Mouse (Mus musculus): Measurements from ENCODE around the gene Ccnk. TPM values are rescaled to one million over a fixed set of nuclear protein-coding genes. Genes with fewer than 3 reads are reported as not detected.

Gene Ccnk
- 10 to 100 TPM; 25.9 to 30.3 (median 28.2) TPM for total RNA-seq (2022)

DNA sequence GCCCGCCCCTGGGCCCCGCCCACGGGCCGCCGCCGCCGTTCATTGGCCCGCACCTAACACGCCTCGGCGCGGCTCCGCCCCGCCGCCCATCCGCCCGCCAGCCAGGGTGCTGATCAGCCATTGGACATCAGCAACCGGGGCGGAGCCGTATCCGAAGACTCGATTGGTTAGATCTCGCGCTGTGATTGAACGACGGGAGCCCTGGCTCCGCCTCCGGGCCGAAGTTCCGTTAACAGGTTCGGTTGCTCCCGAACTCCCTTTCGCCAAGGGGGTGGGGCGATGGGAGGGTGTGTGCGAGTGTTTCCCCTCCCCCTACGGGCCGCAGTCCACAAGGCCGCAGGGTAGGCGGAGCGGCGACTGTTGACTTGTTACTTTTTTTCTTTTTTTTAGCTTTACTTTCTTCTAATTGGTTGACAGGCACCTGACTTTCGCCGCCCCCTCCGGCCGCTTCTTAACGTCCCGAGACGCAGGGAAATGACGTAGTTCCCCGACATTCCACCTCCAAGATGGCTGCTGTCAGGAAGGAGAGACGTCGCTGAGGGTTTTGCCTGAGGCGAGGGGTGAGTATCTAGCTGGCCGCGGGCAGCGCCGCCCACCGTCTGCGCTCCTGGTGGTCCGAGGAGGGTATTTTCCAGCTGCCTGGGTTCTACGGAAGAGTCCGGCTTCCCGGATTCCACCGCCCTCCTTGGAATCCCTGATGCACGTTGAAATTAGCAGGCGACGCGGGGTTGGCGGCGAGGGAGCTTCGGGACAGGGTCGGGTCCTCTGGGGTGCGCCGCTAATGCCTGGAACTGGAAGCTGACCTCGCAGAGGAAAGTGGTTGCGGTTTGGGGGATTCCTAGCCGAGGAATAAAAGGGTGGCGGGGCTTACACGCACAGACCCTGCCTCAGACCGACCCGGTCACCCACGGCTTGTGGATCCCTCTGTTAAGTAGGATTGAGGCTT lies at the start of gene Ccnk:
Gene Ccnk, plus strand, starts transcription at position 259 of the 946 bp plus-strand sequence.
- peak; percentile 95 to 100 for DNase-seq (ENCODE audit: low spot score in 2 of 2)

DNA sequence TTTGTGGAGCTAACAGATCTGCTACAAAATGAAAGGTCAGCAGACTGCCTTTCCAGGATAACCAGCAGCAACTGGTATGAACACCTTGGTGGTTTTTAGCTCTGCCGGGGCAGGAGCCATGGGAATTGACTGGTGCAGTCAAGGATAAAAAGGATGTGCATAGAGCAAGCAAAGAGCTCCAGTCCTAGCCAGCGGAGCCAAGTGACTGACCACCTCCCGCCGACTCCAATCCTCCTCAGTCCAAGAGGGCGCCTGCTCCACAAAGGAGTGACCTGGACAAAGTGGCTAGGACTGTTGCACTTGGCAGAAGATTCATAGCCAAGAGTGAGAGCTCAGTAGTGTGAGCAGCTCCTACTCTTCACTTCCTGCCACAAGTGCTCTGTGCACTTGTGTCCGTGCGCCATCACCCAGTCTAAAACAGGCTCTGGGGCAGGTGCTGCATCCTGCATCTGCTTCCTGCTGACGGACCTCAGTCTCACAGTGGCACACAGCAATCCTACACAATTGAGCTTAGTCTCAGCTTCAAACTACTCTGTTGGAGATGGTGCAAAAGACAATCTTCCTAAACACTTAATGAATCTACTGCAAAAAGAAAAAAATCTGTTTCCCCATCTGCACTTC lies 46.8 kb upstream of the Ccnk start:
- no peak for DNase-seq (ENCODE audit: low spot score in 2 of 2)

DNA sequence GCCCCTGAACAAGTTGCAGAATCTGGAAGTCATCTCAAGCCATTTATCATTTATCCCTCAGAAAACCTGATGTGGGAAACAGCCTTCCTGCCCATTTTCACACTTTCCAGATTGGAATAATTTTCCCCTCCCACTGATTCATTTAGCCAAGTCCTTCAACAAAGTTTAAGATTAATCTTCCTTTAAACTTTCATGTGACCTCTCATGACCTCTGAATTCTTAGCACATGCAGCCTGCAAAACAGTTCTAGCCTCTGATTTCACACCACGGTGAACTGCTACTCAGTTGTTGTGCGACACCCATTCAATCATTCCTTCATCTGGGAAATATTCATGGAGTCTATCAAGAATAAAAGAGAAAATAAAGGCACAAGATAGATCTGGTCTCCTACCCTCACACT lies 46.2 kb upstream of the Ccnk start:
- DNase-seq (ENCODE audit: low spot score in 2 of 2), result no peak

DNA sequence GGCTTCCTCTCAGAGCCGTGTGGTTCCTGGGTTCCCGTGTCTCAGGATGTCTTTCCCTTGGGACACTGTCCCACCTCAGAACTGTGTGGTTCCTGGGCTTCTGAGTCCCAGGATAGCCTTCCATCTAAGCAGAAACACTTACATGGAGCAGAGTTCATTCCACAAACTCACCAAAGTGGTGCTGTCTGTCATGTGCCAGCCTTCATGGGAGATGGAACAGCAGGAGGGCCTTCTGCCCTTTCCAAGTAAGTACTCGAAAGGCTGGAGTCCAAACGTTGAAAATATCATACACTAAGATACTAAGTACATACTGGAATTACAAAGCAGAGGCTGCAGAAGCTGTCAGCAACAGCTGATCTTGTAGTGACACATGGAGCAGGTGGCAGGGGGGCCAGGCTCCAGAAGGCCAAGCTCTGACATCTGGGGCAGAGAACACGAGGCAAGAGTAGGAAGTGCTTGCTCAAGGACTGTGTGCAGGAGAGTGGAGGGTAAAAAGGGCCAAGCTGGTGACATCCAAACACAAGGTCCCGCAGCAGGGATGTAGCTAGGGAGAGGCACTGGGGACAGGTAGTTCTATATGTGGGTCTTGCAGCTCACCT lies 43.7 kb upstream of the Ccnk start:
- no peak for DNase-seq (ENCODE audit: low spot score in 2 of 2)

DNA sequence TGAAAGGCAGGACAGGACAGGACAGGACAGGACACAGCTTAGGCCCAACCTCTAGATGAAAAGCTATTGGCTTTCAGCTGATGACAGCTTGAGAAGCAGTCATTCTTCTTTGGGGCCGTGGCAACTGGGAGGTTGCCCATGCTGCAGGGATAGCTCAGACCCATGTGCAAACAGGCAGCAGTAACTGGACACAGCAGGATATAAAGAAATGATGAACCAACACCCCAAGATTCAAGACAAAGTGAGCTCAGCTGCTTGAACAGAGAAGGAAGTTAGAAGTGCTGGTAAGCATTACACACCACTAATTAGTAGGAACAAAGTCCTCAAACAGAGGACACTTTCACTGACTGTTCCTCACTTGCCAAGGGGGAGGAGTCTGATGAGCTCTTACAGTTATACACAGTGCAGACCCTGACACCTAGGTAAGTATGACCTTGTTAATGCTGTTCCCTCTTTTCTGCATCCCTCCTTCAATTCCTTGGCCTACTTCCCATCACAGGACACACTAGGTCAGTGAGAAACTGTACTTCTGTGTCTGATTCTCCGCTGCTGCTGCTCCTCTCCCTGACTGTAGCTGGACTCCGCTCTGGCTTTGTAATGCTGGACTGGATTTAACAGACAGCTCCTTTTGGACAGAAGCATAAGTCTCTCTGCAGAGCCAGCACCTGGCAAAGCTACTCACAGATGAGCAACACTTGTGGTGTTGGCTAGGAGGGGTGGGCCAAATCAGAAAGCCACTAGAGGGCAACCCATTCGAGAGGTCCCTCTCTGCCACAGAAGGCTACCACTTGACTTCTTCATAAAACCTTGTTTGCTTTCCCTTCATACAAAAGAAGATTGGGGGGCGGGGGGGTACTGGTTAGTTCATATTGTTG lies 35.5 kb upstream of the Ccnk start:
- no peak for DNase-seq (ENCODE audit: low spot score in 2 of 2)

DNA sequence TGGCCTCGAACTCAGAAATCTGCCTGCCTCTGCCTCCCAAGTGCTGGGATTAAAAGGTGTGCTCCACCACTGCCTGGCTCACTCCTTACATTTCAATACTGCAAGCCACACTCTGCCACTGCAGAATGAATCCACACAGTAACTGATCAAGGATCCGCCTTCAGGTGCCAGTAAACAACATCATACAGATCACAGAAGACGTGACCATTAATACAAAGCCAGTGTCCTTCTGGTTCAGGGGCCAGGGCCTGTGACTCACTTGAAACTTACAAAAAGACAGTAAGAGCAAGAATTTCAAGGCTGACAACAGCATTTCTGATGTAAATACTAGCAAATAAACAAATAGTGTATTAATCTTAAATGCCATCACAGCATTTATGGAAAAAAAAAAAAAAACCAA lies 34.2 kb upstream of the Ccnk start:
- no peak for DNase-seq (ENCODE audit: low spot score in 2 of 2)

DNA sequence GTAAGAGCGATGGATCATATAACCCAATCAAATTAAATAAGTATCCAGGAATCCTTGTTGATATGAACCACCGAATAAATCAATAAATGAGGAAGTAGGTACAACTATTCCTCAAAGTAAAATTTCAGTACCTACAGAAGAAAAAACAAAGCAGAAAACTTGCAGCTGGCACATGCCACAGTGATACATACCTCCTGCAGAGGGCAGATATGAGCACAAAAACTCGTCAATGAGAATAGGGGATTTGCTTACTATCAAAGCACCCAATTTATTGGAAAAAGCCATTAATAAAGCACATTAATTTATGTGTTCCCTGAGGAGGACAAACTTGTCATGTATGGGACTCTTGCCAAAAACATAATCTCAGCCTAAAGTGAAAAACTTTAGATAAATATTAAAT lies 29.6 kb upstream of the Ccnk start:
- DNase-seq (ENCODE audit: low spot score in 2 of 2), result no peak

DNA sequence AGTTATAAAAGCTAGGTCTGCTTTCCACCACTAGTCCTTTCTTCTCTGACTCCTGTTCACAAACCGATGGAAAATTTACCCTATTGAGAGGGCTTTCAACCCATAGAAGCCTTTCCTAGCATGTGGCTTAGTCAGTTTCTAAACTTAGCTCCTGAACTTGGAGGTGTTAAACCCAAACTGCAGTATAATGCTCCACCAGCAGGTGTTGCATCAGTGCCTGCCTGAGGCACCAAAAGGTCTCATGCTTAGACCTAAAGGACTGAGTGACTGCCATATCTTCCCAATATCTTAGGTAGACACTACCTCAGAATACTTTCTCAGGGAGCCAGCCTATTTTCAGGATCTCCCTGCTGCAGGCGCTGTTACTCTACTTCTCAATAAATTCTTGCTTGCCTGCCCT lies 26.6 kb upstream of the Ccnk start:
- no peak for DNase-seq (ENCODE audit: low spot score in 2 of 2)

DNA sequence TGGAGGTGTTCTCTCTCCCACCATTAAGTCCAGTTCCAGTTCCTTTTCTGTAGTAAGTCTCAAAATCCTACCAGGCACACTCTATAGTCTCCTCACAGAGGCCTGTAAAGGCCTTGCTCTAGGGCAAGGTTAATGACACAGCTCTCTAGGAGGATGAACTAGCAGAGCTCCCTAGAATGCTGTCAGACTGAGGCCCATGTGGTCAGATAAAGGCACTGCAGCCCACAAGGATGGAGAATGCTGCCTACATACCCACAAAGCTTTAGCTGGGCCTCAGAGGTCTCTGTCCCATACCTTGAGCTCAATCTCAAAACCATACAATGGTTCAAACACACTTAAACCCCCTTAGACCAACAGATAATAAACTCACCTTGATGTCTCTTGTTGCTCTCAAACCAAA lies 19.5 kb upstream of the Ccnk start:
- DNase-seq (ENCODE audit: low spot score in 2 of 2), result no peak

DNA sequence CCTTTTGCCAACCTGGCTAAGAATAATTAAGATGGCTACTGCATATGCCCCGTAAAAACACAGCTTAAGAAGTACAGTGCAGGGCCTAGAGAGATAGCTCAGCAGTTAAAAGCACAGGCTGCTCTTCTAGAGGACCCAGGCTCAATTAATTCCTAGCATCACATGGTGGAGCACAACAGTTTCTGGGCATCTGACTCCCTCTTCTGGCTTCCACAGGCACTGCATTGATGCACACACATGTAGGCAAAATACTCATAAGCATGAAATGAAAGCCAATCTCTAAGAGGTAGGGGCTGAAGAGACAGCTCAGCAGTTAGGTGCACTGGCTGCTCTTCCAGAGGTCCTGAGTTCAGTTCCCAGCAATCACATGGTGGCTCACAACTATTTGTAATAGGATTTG lies 17.3 kb upstream of the Ccnk start:
- DNase-seq (ENCODE audit: low spot score in 2 of 2), result no peak

DNA sequence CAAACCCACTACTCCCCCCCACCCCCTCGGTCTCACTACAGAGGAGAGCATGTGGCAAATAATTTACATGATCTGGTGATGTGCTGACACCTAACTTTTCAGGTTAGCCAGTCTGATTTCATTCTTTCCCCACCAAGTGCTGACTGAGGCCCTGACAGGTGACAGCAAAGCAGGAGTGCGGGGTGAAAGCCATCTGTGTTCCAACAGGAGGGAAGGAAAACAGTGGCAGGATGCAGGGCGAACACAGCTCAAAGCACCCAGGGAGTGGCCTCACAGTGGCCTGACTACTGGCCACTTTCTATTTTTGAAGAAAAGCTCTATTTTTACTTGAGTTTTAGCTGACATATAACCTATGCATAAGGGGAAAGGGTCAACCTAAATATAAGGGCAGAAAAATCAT lies 15.7 kb upstream of the Ccnk start:
- DNase-seq (ENCODE audit: low spot score in 2 of 2), result no peak

DNA sequence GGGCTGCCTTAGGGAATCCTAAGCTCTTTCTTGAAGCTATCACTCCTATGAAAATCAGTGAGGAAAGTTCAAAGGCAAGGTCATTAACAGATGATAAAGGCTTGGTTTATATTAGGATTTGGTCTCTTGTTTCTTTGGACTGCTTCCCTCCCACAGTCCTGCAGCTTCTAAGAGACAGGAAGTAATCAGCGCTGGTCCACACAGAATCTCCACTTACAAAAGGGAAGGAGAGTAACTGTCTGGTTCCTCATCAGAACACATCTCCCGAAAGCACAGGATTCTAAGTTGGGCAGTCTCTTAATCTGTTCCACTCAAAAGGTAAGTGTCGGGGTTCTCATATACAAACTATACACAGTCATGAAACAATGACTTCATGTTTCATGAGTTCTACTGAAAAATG lies 10.5 kb upstream of the Ccnk start:
- DNase-seq (ENCODE audit: low spot score in 2 of 2), result no peak

DNA sequence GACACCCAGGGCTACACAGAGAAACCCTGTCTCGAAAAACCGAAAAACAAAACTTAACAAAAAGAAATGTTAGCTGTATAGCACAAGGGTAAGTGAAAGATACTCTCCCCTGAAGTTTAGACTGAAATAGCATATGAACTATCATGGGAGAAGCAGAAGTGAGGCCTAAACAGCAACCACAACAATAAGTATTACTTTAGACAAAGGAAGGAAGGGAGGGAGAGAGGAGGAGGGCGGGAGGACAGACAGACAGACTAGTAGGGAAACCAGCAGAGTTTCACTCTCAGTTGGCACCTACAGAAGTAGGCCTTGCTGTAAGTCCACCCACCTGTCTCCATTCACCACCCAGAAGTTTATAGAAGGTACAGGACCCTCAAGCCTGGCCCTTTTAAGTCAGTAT lies 8.9 kb upstream of the Ccnk start:
- no peak for DNase-seq (ENCODE audit: low spot score in 2 of 2)

DNA sequence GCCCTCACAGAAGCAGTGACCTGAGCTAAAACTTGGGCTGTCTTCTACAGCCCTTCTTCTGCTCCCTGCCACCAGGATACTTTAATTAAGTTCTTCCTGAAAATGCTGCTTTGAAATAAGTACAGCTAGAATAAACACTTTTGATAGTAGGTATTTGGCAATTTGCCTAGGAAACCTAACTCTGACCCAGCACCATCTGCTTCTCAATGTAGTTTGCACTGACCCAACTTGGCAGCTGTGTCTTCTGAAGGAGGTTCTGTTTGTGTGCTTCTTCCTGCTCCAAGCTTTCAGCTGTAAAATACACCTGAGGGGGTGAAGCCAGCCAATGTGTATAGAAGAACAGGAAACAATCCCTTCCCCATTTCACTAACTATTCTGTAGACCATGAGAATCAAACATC lies 8.0 kb upstream of the Ccnk start:
- DNase-seq (ENCODE audit: low spot score in 2 of 2), result no peak

DNA sequence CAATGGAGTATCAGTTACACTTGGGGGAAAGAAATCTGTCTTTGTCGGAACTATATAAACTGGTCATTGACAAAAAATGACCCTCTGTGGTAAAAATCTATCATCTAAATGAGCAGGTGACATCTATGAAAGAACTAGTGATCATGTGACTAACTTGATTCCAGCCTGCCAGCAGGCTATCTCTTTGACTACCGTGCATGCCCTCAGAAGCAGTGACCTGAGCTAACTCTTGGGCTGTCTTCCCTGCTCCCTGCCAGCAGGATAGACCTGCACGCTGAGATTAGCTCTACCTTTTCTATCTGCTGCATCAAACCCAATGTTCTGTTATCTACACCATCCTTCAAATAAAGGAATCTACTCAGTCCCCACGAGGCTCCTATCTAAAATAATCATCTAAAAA lies 6.7 kb upstream of the Ccnk start:
- DNase-seq (ENCODE audit: low spot score in 2 of 2), result no peak

DNA sequence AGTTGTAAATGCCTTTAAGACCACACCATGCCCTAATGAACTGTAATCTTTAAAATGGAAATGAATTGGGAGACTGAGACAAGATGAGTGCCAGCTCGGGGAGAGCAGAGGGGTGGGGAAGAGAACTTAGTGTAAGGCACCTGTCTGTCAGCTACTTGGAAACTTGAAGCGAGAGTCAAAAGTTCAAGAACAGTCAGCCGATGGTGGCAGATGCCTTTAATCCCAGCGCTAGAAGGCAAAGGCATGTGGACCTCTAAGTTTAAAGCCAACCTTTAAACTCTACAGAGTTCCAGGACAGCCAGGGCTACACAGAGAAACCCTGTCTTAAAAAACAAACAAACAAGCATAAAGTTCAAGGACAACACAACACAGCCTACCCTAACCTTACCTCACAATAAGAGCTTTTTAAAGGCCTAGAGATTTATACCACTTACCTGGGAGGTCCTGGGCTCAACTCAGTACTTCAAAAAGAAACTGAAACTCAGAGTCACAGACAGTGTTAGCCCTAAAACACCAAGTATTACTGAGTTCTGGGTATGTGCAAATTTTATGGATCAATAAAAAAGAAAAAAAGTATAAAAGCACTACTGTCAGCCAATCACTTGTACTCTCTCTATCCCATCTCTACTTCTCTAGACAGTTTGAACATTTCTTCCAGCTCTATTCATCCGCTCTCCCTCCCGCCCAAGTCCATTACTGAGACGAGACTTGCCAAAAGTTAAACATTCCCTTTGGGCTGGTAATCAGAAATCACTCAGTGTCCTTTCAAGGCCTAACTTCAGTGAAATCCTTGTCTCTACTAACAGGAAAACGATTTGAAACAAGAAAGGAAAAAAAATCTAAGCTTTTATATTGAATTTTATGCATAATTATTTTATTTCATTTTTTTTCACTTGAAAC lies 4.5 kb upstream of the Ccnk start:
- DNase-seq (ENCODE audit: low spot score in 2 of 2), result no peak

DNA sequence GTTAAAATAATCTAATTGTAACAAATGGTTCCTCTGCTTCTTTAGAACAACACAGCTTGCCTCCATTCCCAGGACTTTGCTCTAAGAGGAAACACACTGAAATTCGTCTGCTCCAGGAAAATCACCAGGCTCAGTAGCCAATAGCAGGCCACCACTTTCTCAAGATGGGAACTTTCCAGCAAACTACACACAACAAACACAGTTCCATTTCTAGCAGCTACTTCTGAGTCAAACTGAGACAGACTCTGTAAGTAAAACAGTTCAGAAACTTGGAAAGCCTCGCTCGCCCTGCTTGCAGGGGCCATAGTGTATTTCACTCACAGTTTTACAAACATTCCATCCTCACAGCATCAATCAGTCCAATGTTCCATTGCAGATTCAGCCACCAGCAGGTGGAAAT lies 3.0 kb upstream of the Ccnk start:
- DNase-seq (ENCODE audit: low spot score in 2 of 2), result no peak

DNA sequence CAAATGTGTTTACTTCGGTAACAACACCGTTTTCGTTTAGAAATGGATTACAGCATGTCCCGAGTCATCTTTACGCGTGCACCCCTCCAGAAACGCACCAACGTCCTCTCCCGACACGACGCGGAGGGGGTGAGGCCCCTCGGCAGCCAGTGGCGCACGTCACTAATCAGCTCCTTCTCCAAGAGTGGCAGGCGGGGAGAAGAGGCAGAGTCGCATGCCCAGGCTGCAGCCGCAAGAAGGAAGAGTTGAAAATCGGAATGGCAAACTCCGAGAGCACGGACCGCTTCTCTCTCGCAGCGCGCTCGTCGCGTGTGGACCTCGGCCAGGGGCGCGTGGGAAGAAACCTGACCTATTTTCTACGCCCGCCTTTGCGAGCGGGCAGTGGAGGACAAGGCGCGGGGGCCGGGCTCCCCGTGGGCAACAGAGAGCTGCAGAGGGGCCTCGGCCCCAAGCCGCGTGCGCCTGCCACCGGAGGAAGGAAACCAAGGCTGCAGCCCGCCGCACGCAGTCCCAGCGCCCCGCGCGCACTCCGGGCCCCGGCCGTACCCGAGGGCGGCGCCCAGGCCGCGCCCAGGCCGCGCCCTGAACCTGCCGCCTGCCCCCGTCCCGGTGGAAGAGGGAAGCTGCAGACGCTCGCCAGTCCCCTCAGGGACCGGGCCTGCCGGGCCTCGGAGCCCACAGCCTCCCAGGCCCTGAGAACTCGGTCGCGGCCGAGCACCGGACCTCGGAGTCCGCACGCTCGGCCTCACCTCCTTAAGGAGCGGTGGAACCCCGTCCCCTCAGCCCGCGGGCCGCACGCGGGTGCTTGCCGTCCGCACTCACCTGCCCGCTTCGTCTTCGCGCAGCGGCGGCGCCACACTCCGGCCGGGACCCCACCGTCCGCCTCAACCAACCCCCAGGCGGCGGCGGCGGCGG lies 791 bp upstream of the Ccnk start:
- peak; percentile 57 to 64 for DNase-seq (ENCODE audit: low spot score in 2 of 2)

DNA sequence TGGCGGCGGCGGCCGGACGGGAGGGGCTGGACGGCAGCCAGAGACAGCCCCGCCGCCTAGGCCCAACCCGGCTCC lies 296 bp upstream of the Ccnk start, which contains the start of gene Setd3:
Gene Setd3, minus strand, starts transcription at position 69 of the 75 bp plus-strand sequence.
- no peak for DNase-seq (ENCODE audit: low spot score in 2 of 2)

DNA sequence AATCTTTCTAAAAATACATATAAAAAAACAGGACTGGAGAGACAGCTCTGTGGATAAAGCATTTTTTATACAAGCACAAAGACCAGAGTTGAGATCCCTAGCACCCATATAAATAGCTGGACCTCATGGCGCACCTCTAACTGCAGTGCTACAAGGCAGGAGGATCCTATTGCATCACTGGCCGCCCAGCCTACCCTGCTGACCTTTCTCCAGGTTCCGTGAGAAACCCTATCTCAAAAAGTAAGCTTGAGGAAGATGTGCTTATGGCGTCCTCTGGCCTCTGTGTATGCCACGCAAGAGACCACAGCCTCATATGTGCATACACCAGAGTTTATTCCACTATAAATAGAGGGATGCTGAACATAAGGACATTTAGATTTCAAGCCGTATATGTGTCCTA lies 2.3 kb downstream of the Ccnk start:
- no peak for DNase-seq (ENCODE audit: low spot score in 2 of 2)
